ENCODE assay signal across 17 mouse cellular contexts in the genomic region with DNA sequence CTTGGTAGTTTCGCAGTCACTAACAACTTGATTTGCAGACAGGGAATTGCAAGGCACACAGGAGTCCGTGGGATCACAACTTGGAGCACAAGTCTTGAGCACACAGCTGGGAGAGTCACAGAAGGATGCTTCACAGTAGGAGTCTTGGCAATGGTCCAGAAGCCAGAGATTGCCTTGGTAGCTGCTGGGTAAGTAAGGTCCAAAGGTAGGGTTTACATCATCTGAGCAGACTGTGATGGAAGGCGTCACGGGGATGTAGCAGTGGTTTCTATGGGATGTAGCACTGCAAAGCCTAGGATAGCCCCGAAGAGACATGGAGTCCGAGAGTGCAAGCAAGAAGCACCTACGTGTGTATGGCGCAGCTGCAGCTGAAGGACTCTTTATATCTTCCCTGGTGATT. TPM values are rescaled to one million over a fixed set of nuclear protein-coding genes. Genes with fewer than 3 reads are reported as not detected.
"Had no signal": no experiment of that assay in that cellular context is flagged by ENCODE, and none has a peak within 500 bp of the region (broad histone marks: within the 10 kb centered on the region; RNA-seq: fewer than 3 reads in every experiment).

A gene (minus strand): TSS at position 358 of the 400 bp plus-strand sequence.

- H3K27ac ChIP-seq: left cerebral cortex, adult 2 months; limb, embryonic 10.5 days; liver, embryonic 15.5 days; midbrain, embryonic 15.5 days; neural tube, embryonic 12.5 days had no signal

- H3K9me3 ChIP-seq: limb, embryonic 10.5 days; liver, embryonic 15.5 days; midbrain, embryonic 15.5 days; neural tube, embryonic 12.5 days had no signal

- H3K36me3 ChIP-seq: limb, embryonic 10.5 days; liver, embryonic 15.5 days; midbrain, embryonic 15.5 days; neural tube, embryonic 12.5 days had no signal

- H3K9ac ChIP-seq: liver, embryonic 15.5 days; midbrain, embryonic 15.5 days; neural tube, embryonic 12.5 days had no signal

- H3K4me1 ChIP-seq: liver, embryonic 15.5 days; neural tube, embryonic 12.5 days had no signal

- DNase-seq: kidney, adult 8-10 months; lung, adult 2 months; lung, postnatal 36 days; retina, postnatal 1 day; right cerebral cortex, postnatal 4 days; spleen, adult 18-20 months; thymus, adult 2 months; thymus, postnatal 36 days had no signal

- H3K27me3 ChIP-seq: liver, embryonic 15.5 days; midbrain, embryonic 15.5 days; neural tube, embryonic 12.5 days had no signal

- ATAC-seq: lung, postnatal 0 days; midbrain, embryonic 15.5 days had no signal

- H3K4me2 ChIP-seq: liver, embryonic 11.5 days; liver, embryonic 15.5 days; midbrain, embryonic 15.5 days; neural tube, embryonic 12.5 days had no signal

- H3K4me3 ChIP-seq: left cerebral cortex, adult 2 months; limb, embryonic 10.5 days; liver, embryonic 15.5 days; midbrain, embryonic 15.5 days; neural tube, embryonic 12.5 days had no signal

RNA-seq across cellular contexts. Expression of the gene that starts here (rescaled TPM):
- polyA plus RNA-seq: limb, embryonic 10.5 days; limb, embryonic 14.5 days; liver, embryonic 11.5 days; liver, embryonic 15.5 days; lung, adult 2 months; lung, postnatal 0 days; midbrain, embryonic 15.5 days; neural tube, embryonic 12.5 days; stomach, embryonic 16.5 days; thymus, adult 2 months had no signal
